Mouse (Mus musculus) MEL (cell line): ENCODE results near the gene Sgms1. TPM values are rescaled to one million over a fixed set of nuclear protein-coding genes. Genes with fewer than 3 reads are reported as not detected.

Experiments used
- DNase-seq: peaks from one replicate; pipeline ENCODE4 v3.0.0; 2011; ENCODE audit warnings: low read depth, low spot score
- H3K27ac ChIP-seq: 2 replicates; pipeline ENCODE4 v1.5.1; 2012; ENCODE audit warnings: low read depth, mild to moderate bottlenecking, control low read depth, low read length, moderate library complexity; ENCODE audit not compliant: control insufficient read depth
- H3K27me3 ChIP-seq, 2 experiments: fragments of 150-350 bp in 1 of 2; sonication (generic) in 1 of 2; 2 replicates each; pipeline ENCODE4 v1.6.1; 2012; ENCODE audit warnings: low read length in 2 of 2, mild to moderate bottlenecking in 2 of 2, improper control_type of control experiment in 1 of 2, moderate library complexity in 1 of 2; ENCODE audit not compliant: insufficient read depth in 2 of 2, control insufficient read depth in 1 of 2
- H3K36me3 ChIP-seq, 2 experiments: 2 replicates each; pipeline ENCODE4 v1.6.1; 2012 to 2014; ENCODE audit warnings: low read length in 2 of 2, improper control_type of control experiment in 1 of 2, inconsistent platforms in 1 of 2, mild to moderate bottlenecking in 1 of 2; ENCODE audit not compliant: insufficient read depth in 2 of 2, control insufficient read depth in 1 of 2
- H3K4me1 ChIP-seq, 2 experiments: fragments of 150-350 bp in 1 of 2; sonication (generic) in 1 of 2; 2 replicates each; pipeline ENCODE4 v1.6.1; 2012; ENCODE audit warnings: low read length in 2 of 2, improper control_type of control experiment in 1 of 2, mild to moderate bottlenecking in 1 of 2; ENCODE audit not compliant: insufficient read depth in 2 of 2, control insufficient read depth in 1 of 2
- H3K4me3 ChIP-seq, 2 experiments: fragments of 150-350 bp in 1 of 2; sonication (generic) in 1 of 2; 2 replicates each; pipeline ENCODE4 v1.5.1; 2012; ENCODE audit warnings: low read depth in 2 of 2, low read length in 2 of 2, mild to moderate bottlenecking in 2 of 2, moderate library complexity in 2 of 2, control low read depth in 1 of 2, improper control_type of control experiment in 1 of 2; ENCODE audit not compliant: control insufficient read depth in 1 of 2, insufficient read depth in 1 of 2
- H3K79me2 ChIP-seq: 2 replicates; pipeline ENCODE4 v1.6.1; 2012; ENCODE audit warnings: mild to moderate bottlenecking, low read length, moderate library complexity; ENCODE audit not compliant: control insufficient read depth, poor library complexity, insufficient read depth
- H3K9ac ChIP-seq: 2 replicates; pipeline ENCODE4 v1.6.1; 2012; ENCODE audit warnings: low read depth, mild to moderate bottlenecking, control low read depth, low read length, moderate library complexity; ENCODE audit not compliant: control insufficient read depth, poor library complexity, severe bottlenecking
- H3K9me3 ChIP-seq: fragments of 150-350 bp; sonication (generic); replicated peaks from 2 replicates; pipeline ENCODE4 v1.6.1; 2012; ENCODE audit warnings: mild to moderate bottlenecking, low read length, improper control_type of control experiment, moderate library complexity; ENCODE audit not compliant: insufficient read depth
- BHLHE40 ChIP-seq: IDR thresholded peaks from 2 replicates; pipeline ENCODE4 v1.6.1; 2012; ENCODE audit warnings: low read depth, mild to moderate bottlenecking, inconsistent platforms, low read length, improper control_type of control experiment, borderline replicate concordance
- CHD1 ChIP-seq: IDR thresholded peaks from 2 replicates; pipeline ENCODE4 v1.6.1; 2012; ENCODE audit warnings: low read depth, mild to moderate bottlenecking, inconsistent platforms, low read length, improper control_type of control experiment
- CTCF ChIP-seq, 3 experiments: IDR thresholded peaks in 2 of 3; conservative IDR thresholded peaks in 1 of 3; 2 replicates each; pipeline ENCODE4 v1.5.1; 2011 to 2012; ENCODE audit warnings: low read length in 3 of 3, low read depth in 2 of 3, mild to moderate bottlenecking in 2 of 3, improper control_type of control experiment in 1 of 3, inconsistent platforms in 1 of 3, mixed read lengths in 1 of 3, moderate library complexity in 1 of 3; ENCODE audit not compliant: control insufficient read depth in 1 of 3, insufficient read depth in 1 of 3, poor library complexity in 1 of 3, severe bottlenecking in 1 of 3
- ELF1 ChIP-seq: IDR thresholded peaks from 2 replicates; pipeline ENCODE4 v1.6.1; 2014; ENCODE audit warnings: low read depth, mild to moderate bottlenecking, inconsistent platforms, low read length, improper control_type of control experiment, moderate library complexity
- KAT2A ChIP-seq: conservative IDR thresholded peaks from 2 replicates; pipeline ENCODE4 v1.6.1; 2012; ENCODE audit warnings: low read depth, low read length, improper control_type of control experiment, inconsistent platforms
- MAZ ChIP-seq: IDR thresholded peaks from 2 replicates; pipeline ENCODE4 v1.6.1; 2012; ENCODE audit warnings: low read depth, mild to moderate bottlenecking, inconsistent platforms, low read length, improper control_type of control experiment
- MEF2A ChIP-seq: IDR thresholded peaks from 2 replicates; pipeline ENCODE4 v1.6.1; 2014; ENCODE audit warnings: low read depth, mild to moderate bottlenecking, inconsistent platforms, low read length, improper control_type of control experiment; ENCODE audit not compliant: poor library complexity, insufficient replicate concordance, severe bottlenecking; ENCODE audit errors: extremely low read depth
- MYB ChIP-seq: IDR thresholded peaks from 2 replicates; pipeline ENCODE4 v1.6.1; 2011; ENCODE audit warnings: mild to moderate bottlenecking, low read depth, low read length, improper control_type of control experiment
- MYC ChIP-seq: IDR thresholded peaks from 2 replicates; pipeline ENCODE4 v1.6.1; 2011; ENCODE audit warnings: low read depth, mild to moderate bottlenecking, low read length, improper control_type of control experiment, moderate library complexity
- NELFE ChIP-seq: IDR thresholded peaks from 2 replicates; pipeline ENCODE4 v1.6.1; 2011; ENCODE audit warnings: low read depth, low read length, improper control_type of control experiment
- POLR2AphosphoS5 ChIP-seq: IDR thresholded peaks from 2 replicates; pipeline ENCODE4 v1.6.1; 2012; ENCODE audit warnings: low read depth, borderline replicate concordance, mild to moderate bottlenecking, inconsistent platforms, low read length, moderate library complexity, mixed read lengths
- RAD21 ChIP-seq: IDR thresholded peaks from 2 replicates; pipeline ENCODE4 v1.6.1; 2011; ENCODE audit warnings: mild to moderate bottlenecking, low read depth, low read length, improper control_type of control experiment
- TBP ChIP-seq: IDR thresholded peaks from 2 replicates; pipeline ENCODE4 v1.8.0; 2011; ENCODE audit warnings: low read depth, low read length, improper control_type of control experiment
- TCF12 ChIP-seq: IDR thresholded peaks from 2 replicates; pipeline ENCODE4 v1.6.1; 2014; ENCODE audit warnings: low read depth, mild to moderate bottlenecking, inconsistent platforms, low read length, improper control_type of control experiment, moderate library complexity
- UBTF ChIP-seq: IDR thresholded peaks from 2 replicates; pipeline ENCODE4 v1.6.1; 2012; ENCODE audit warnings: low read depth, mild to moderate bottlenecking, inconsistent platforms, low read length, improper control_type of control experiment, moderate library complexity, borderline replicate concordance; ENCODE audit not compliant: insufficient read depth
- ZMIZ1 ChIP-seq: IDR thresholded peaks from 2 replicates; pipeline ENCODE4 v1.6.1; 2012; ENCODE audit warnings: low read depth, mild to moderate bottlenecking, inconsistent platforms, low read length, improper control_type of control experiment, moderate library complexity
- polyA plus RNA-seq, 2 experiments: library from polyadenylated mRNA; stranded (reverse) in 1 of 2; unstranded in 1 of 2; fragments of >175 nt in 1 of 2; fragments of >200 nt in 1 of 2; gene quantifications; 2 replicates each; pipeline versions ENCODE4 v1.2.1 to v1.2.4; 2012; ENCODE audit warnings: low replicate concordance in 2 of 2, low read depth in 1 of 2; ENCODE audit not compliant: insufficient read length in 2 of 2, insufficient read depth in 1 of 2, missing spikeins in 1 of 2
- total RNA-seq: library from RNA; depleted of rRNA; stranded (reverse); fragments of 300-350 nt; gene quantifications from 2 replicates; pipeline ENCODE4 v1.2.3, GENCODE M21; 2012

Gene Sgms1
- total and polyA plus RNA-seq, 3 experiments, result 16.3 to 18.5 TPM; not detected in 1

DNA sequence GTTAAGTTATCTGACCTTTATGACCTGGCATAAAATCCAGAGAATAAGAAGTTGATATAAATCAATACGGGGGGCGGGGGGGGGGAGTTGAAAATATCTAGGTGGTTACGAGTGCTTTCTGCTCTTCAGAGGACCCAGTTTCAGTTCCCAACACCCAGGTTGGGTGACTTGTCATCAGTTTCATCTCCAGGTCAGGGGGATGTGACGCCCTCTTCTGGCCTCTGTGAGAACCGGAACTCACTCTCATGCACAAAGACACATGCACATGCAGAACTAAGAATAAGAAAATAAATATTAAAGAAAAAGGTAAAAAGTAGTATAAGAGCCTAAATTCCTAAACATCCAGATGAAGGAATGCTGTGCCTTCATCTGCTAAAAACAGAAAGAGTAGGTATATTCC is 79.0 kb downstream of the Sgms1 start (continued):
- TF ChIP-seq UBTF (no peak), ZMIZ1 (no peak), RAD21 (peak; percentile 8; the same call in 1 of the 2 replicates), BHLHE40 (no peak), POLR2AphosphoS5 (no peak), NELFE (no peak), ELF1 (no peak)

DNA sequence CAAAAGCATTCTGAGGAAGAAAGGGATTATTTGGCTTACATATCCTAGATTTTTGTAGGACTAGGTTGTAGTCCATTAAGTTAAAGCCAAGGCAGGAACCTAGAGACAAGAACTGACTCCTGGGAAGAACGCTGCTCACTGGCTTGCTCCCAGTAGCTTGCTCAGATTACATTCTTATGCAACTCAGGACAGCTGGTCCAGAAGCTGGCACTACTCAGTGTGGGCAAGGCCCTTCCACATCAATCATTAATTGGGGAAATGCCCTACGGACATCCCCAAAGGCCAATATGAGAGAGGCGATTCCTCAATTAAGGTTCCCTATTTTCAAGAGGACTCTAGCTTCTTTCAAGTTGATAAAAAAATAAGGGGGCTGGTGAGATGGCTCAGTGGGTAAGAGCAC is 80.2 kb downstream of the Sgms1 start:
- no peak for DNase-seq
- TF ChIP-seq POLR2AphosphoS5, result no peak
- no peak for TF ChIP-seq CHD1
- no peak for TF ChIP-seq CTCF (IDR thresholded peaks at IDR 0.05 in 2 of 3, conservative IDR thresholded peaks at IDR 0.05 in 1 of 3; ENCODE audit: control insufficient read depth in 1 of 3, insufficient read depth in 1 of 3, low read depth in 2 of 3, low read length in 3 of 3, poor library complexity in 1 of 3, severe bottlenecking in 1 of 3)
- TF ChIP-seq KAT2A, result no peak
- TF ChIP-seq TCF12, result no peak
- no peak for TF ChIP-seq MYC
- TF ChIP-seq TBP, result no peak
- no peak for TF ChIP-seq MYB
- Histone ChIP-seq H3K27ac (no peak overlapping the region), H3K27me3 (no peaks in the 10 kb centered on the region), H3K4me3 (no peak overlapping the region), H3K9me3 (no peaks in the 10 kb centered on the region), H3K9ac (no peak overlapping the region), H3K36me3 (peaks cover 0 to 14% of the 10 kb centered on the region in 2 experiments; a peak in 2 of 4 replicates), H3K79me2 (no peaks in the 10 kb centered on the region), H3K4me1 (peaks cover 7 to 8% of the 10 kb centered on the region in 2 experiments; a peak in 3 of 4 replicates)

DNA sequence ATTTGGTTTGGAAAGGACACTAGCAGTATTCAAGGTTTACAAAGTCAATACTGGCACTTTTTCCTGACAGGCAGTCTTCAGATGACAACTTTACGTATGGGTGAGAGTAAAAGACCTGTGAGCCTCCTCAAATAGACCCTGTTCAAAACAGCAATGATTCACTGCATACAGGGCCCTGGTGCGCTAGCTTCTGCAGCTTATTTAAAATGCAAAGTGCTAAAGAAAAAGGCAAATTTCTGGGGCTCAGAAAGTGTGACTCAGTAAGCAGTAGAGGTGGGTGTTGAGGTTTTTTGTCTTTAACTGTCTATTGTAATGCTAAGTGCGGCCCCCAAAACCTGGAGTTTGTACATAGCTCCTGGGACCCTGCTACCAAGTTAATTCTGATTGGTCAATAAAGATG is 81.2 kb downstream of the Sgms1 start:
- H3K4me3 ChIP-seq, result no peak overlapping the region
- H3K79me2 ChIP-seq, result no peaks in the 10 kb centered on the region
- no peak for TF ChIP-seq MAZ
- no peak for TF ChIP-seq MEF2A
- TF ChIP-seq, all 39 proteins: peak for 0
- Histone ChIP-seq H3K9me3 (no peaks in the 10 kb centered on the region), H3K27me3 (no peaks in the 10 kb centered on the region), H3K27ac (no peak overlapping the region), H3K9ac (no peak overlapping the region), H3K36me3 (peaks cover 0 to 22% of the 10 kb centered on the region in 2 experiments; a peak in 2 of 4 replicates), H3K4me1 (peaks cover 8 to 11% of the 10 kb centered on the region in 2 experiments)
- DNase-seq, result no peak
